Mouse (Mus musculus) ovary, postnatal 10 days (tissue): ENCODE results near the gene Cstf1.

Source experiments
- DNase-seq: peaks from one replicate; pipeline ENCODE4 v3.0.0; 2022; ENCODE audit warnings: low spot score

Cstf1 gene

DNA sequence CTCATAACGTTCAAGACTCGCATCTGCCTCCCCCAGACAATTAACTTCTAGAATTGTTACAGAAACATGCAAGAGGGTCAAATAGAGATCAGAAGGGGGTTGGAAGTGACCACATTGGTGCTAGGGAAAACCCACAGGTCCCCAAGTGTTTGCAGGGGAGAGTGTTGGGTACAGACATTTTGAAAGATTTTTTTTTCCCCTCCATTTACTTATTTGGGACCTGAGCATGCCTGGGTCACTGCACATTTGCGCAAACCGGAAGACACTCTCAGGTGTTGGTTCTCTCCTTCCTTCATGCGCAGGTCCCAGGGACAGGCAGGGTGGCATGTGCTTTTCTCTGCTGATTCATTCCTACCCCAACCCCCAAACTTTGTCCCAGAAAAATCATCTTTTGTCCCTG lies 46.4 kb downstream of the Cstf1 start:
- DNase-seq, result no peak

DNA sequence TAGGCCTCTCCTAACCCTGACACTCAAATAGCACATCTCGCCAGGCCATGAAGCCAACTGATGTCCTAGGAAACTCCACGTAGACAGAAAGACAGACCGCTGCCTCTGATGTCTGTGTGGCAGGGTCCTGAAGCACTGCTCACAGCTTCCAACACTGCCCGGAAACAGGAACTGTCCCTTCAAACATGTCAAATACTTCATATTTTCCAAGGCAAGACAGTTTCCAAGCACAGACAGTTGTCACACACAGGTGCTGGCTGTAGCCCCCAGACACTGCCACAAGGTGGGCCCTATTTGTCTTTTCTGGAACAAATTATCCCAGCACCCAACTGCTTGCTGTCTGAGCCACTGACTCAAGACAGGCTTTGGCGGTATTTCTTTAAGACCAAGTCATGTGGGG lies 47.7 kb downstream of the Cstf1 start:
- no peak for DNase-seq

DNA sequence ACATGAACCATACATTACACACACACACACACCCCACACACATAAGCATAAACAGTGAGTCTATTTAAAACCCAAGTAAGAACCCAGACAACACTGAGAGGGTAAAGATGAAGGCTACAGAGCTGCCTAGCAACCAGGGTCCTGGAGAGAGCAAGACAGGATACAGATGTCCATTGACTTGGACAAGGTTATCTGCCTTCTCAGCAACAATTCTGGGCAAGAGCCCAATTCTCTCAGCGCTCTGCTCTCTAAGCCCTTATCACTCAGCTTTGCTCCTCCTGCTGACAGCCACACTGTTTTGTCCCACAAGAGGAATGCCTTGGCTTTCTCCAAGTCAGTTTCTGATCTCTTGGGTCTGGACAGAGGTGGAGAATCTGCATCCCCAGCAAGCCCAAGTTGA lies 60.1 kb downstream of the Cstf1 start:
- DNase-seq, result no peak
